Mouse (Mus musculus): ENCODE results near the gene Il17rb.
A peak's percentile ranks its signal among the peaks of the same experiment; 100 is the strongest.

Il17rb gene

DNA sequence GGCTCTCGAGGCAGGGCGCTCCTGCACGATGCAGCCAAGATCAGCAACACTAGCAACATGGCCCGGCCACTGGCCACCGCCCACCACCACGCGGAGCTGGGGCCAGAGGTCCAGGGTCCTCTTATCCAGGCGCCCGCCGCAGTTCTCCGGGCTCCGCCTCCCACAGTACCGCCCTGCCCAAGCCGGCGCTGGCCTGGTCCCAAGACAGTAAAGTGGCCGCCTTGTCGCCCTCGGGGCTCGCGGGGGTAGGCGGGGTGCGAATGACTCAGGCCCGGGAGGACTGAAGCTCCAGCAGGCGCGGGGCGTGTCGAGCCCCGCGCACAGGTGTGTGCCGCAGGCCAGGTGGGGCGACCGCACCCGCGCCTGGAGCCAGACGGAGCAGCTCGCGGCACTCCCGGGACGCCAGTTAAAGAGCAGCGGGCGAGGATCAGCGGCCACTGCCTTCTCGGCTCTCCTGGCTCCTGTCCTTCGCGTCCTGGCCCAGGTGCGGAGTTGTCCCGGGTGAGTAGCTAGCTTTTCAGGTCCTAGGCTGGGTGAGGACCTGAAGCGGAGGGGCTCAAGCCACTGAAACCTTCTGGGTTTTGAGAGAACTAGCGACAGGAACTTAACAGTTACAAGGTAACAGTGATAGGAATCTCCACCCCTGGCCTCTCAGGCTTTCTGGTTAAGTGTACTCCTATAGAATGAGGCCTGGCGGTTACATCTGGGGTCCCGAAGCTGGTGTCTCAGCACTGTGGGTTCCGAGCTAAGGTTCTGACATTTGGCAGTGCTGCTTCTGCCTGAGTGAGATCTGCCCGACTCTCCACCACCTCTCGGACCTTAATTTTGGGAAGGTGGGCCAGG lies at the start of gene Il17rb, which contains the start of gene Chdh:
Il17rb (minus strand) TSS at position 164 of the 843 bp plus-strand sequence.
Chdh (plus strand) TSS at position 291 of the 843 bp plus-strand sequence.
- DNase-seq (ENCODE audit: low spot score in 2 of 2): peak in 1 of 2 experiments; percentile 23

GRCm38 (mm10) chr14:30056031-30056766 lies 47.5 kb upstream of the Il17rb start:
- peak in 1 of 2 experiments; percentile 25 for DNase-seq (ENCODE audit: low spot score in 2 of 2)

GRCm38 (mm10) chr14:30054922-30055321 lies 46.2 kb upstream of the Il17rb start:
- no peak for DNase-seq (ENCODE audit: low spot score in 2 of 2)

DNA sequence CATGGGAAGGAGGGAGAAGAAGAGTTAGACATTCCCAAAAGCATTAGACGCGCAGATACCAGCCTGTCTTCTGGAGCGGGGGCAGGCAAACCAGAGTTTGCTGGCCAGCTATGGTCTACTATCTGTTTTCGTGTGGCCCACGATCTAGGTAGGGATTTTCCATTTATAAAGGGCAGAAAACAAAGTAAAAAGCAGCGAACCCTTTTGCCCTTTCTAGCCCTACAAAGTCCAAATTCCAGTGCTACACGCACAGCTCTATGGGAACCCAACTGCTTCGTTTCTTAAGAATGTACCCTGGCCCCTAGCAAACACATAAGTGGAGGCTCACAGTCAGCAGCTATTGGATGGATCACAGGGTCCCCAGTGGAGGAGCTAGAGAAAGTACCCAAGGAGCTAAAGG lies 41.6 kb upstream of the Il17rb start:
- no peak for DNase-seq (ENCODE audit: low spot score in 2 of 2)

DNA sequence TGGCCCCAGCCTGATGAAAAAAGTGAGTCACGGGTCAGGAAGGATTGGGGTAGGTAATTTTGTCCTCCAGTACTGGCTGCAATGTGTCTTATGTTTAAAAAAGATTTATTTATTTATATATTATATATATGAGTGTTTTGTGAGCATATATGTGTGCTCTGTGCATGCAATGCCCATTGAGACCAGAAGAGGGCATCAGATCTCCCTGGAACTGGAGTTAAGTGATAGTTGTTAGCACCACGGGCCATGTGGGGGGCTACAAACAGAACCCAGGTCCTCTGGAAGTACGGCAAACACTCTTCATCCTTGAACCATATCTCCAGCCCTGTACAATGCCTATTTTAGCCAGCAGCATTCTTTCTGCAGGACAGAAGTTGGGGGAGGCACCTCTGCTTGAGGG lies 39.4 kb upstream of the Il17rb start:
- DNase-seq (ENCODE audit: low spot score in 2 of 2): no peak

DNA sequence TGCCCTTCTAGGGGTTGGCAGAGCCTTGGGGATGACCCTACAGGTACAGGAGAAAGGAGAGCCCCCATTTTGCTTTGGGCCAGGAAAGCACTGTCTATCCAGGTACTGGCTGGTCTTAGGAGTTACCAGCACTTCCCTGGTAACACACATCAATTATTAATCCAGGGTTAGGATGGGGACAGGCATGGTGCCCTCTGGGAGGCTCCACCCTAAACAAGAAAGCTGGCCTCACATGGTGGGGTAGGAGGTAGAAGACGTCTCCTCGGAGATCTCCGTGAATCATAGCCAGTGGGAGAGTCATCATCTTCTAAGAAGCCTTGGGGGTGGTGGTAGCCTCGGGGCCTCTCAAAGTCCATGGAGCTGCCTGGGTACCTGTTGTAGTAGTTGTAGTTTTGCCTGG lies 38.3 kb upstream of the Il17rb start:
- DNase-seq (ENCODE audit: low spot score in 2 of 2): no peak

GRCm38 (mm10) chr14:30045704-30046220 lies 37.1 kb upstream of the Il17rb start:
- no peak for DNase-seq (ENCODE audit: low spot score in 2 of 2)

DNA sequence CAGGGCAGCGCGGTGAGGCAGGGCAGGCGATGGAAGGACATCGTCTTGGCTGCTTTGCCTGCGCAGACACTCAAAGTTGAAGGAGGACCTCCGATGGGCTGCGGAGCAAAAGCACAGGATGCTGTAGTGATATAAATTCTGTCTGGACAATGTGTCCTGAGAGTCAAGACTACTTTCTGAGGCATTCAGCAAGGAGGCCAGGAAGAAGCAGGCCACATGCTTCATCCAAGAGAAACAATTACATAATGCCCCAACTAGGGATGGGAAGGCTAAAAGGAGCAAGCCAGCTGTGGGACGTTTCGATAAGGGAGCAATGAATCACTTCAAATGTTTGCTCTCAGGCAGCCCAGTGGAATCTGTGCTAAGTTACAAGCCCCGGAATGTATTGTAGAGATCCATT lies 36.5 kb upstream of the Il17rb start:
- no peak for DNase-seq (ENCODE audit: low spot score in 2 of 2)

DNA sequence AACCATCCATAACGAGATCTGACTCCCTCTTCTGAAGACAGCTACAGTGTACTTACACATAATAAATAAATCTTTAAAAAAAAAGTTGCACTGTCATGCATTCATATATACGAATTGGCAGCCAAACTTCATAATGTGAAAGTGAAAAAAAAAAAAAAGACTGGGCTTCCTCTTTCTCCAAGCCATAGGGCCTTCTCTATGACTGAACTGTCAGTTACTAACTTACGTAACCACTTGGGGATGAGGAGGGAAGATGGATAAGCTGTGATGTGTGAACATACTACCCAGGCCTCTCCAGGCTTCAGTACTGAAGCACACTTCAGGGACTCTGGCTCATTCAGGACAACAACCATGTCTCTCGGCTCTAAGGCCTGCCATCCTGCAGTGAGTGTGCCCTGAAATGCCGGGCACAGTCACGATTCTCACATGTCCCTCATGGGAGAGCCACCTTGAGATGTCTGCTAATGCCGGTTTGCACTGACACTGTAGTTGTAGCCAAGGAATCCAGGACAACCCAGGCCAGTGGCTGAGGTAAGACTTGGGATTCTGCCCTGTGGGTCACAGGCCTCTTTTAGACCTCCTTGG lies 34.8 kb upstream of the Il17rb start:
- DNase-seq (ENCODE audit: low spot score in 2 of 2): no peak

DNA sequence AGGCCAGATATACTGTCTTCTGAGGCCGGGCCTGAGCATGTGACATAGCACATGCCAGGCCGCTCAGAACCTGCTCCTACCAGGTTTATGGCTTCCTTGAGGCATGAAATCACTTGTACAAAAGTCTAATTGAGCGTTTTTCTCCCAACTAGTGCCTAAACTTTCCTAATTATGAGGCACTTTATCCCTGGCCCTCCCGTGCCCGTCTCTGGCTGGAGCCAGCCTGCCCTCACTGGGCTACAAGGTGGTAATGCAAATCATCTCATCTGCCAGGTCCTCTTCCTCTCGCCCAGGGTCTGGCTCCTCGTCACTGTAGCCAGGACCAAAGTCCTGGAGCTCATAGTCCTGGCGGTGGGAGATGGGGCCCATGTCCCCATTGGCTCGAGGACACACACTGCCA lies 33.1 kb upstream of the Il17rb start:
- DNase-seq (ENCODE audit: low spot score in 2 of 2): no peak

DNA sequence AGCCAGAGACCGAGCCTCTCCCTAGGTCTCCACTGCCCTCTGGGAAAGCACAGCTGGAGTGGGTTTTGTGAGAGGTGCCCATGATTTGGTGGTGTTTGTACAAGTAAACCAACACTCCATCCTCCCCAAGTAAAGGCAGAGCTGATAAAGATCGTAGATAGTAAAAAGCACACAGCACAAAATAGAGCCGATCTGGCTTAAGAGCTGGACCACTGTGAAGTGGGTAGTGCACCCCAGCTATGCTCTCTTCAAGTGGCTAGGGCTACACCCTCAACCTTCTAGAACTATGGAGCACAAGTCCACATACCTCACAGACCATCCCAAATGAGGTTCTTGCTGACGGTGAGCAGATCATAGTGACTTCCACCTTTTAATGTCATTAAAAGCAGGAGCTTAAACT lies 30.7 kb upstream of the Il17rb start:
- no peak for DNase-seq (ENCODE audit: low spot score in 2 of 2)

- DNase-seq (ENCODE audit: low spot score in 2 of 2): no peak
These were observed 29.7 kb upstream of the Il17rb start for GRCm38 (mm10) chr14:30038431-30038830.

DNA sequence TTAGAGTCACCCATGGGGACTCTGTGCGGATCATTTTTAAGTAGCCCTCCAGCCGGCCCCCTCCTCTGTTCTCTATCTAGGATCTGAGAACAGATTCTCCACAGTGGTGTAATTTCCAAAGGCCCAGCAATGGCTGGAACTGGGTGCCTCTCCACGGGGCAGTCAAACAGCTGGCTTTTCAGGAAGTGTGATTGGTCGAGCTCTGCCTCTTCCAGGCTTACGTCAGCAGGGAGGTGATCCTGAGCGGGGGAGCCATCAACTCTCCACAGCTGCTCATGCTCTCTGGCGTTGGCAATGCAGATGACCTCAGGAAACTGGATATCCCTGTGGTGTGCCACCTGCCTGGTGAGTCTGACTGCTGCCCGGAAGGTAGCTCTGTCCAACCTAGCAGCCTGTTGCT lies 24.7 kb upstream of the Il17rb start:
- no peak for DNase-seq (ENCODE audit: low spot score in 2 of 2)

DNA sequence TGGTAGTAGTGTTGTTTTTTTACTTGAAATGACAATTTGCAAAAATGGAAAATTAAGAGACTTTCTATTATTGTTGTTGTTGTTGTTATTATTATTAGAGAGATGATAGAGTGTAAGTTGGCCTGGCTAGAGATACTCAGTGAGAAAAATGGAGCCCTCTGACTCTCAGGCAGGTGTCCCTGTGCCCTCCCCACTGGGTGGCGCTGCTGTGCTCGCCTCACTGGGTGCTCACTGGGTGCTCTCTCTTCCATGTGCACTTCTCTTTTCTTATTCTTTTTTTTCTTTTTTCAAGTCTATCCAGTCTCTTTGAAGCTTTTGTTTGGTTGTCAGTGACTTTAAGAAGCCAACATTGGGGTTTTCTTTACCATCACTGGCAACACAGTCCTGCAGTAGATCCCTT lies 18.7 kb upstream of the Il17rb start:
- DNase-seq (ENCODE audit: low spot score in 2 of 2): no peak

DNA sequence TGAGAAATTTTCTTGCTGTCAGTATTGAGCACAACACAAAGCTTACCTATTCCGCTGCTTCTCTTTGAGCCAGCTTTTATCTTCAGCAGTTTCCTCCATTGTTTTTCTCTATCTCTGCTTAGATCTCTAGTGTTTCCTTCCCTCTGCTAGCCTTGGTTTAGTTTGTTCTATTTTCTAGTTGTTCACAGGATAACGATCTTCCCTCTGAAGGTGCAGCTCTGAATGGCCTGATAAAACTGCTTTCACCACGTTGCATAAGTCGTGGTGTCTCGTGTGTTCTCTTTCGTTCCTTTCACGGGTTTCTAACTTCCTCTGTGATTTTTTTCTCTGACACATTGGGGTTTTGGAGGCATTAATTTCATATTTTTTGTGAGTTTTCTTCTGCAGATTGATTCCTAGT lies 15.7 kb upstream of the Il17rb start:
- no peak for DNase-seq (ENCODE audit: low spot score in 2 of 2)

DNA sequence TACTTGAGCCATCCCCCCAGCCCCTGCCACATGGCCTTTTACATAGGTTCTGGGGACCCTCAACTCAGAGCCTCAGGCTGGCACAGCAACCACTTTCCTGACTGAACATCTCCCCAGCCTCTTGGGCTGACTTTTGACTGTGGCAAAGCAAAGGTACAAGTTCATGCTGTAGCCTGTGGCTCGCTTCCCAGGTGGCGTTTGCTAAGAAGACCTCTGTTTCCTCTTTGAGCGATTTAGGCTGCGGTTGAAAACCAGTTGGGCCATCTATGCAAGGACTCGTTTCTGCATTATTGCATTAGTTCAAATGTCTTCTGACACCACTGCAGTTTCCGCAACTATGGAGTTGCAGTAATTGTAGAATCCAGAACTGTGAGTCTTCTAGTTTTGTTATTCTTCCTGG lies 13.8 kb upstream of the Il17rb start:
- no peak for DNase-seq (ENCODE audit: low spot score in 2 of 2)

DNA sequence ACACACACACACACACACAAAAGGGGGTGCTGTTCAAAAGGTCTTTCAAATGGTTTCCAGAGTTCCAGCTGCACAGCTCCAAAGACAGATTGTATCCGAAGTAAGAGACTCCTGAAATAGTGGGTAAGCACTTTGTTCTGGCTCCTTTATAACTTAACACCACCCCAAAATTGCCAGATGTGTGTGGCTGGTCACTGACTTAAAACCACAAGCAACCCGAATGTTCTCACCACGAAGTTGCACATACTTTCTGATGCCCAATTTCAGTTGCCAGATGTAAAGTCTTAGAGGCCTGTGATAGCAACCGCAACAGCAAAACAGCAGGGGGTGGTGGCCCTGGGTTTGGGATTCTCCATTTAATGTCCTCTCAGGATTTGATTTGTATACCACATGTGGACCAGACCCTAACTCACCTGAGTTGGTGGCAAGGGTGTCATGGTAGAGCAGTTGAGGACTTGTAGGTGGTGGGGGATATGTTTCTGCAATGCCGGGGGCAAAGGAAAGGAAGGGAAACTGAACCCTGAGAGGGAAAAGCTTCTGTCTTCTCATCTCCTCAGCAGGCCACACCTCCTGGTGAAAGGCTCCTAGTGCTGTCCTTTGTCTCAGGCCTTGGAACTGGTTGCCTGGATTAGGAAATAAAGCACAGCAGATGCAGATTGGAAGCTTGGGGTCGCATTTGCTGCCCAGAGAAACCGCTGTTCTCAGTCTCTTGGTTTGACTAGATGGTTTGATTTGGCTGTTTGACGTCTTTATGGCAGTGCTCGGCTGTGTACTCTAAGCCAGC lies 11.3 kb upstream of the Il17rb start:
- DNase-seq (ENCODE audit: low spot score in 2 of 2): no peak

DNA sequence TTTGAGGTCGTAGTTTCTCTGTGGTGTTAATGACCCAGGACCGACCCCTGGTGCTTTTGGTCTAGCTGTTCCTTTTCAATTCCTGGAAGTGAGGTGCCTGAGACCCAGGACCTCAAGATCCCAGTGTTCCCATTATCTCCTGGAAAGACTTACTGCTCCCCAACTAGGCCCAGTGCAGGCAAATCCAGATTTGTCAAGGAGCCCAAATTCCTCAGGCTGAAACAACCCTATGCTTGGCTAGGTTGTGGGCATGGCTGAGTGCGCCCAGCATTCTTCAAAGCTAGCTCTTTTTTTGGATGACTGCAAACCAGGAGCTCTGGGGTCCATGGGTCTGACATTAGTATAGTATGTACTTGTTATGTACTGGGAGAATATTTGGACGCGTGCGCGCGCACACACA lies 10.7 kb upstream of the Il17rb start:
- no peak for DNase-seq (ENCODE audit: low spot score in 2 of 2)

DNA sequence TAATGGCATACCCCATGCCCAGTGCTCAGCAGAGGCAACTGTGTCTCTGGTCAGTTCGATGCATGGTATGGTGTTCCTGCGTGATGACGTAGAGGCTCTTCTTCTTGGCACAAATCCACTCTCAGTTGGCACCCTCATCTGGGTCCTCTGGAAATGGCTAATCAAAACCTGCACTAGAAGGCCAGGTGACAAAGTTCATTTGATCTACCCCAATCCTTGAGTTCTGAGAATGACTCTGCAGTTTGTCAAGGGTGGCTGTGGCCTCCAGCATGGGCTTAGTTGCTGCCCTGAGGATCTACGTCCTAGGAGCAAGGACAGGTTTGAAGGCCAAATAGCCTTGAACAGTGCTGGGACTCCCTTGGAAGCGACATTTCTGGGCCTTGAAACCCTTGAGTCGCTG lies 10.2 kb upstream of the Il17rb start:
- no peak for DNase-seq (ENCODE audit: low spot score in 2 of 2)

GRCm38 (mm10) chr14:30018463-30018801 lies 9.7 kb upstream of the Il17rb start:
- no peak for DNase-seq (ENCODE audit: low spot score in 2 of 2)

DNA sequence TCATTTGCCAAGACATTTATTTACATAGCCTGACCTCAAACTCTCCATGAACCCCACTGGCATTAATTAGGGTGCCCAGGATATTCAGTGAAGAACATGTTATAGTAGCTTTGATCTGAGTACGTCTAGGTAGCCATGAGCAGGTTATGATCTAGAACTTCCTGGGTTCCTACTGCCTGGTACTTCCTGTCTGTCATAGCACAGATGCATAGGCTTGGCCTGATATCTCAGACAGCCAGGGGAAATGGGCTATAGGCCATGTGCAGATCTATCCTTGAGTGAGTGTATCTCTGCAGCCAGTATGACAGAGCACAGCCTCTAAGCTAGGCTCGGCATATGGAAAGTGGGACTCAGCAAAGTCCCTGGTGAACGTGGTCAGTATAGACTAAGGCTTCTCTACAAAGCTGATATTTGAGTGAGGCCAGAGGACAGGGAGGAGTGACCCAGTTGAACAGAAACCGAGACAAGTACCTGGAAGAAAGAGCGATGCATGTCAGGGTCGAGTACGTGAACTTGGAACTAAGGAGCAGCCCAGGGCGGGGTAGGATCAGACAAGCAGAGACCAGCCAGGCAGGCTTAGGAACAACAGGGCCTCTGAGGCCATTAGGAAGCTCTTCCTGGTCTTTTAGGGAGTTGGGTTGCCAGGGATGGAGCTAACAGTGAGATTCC lies 9.2 kb upstream of the Il17rb start:
- no peak for DNase-seq (ENCODE audit: low spot score in 2 of 2)
